Mouse (Mus musculus): ENCODE measurements around the gene Kif1c. TPM values are rescaled to one million over a fixed set of nuclear protein-coding genes. Genes with fewer than 3 reads are reported as not detected.

The Kif1c gene
- total and polyA plus RNA-seq, 2 experiments from 2014 or later, result 1.9 to 31.5 TPM

GRCm38 (mm10) chr11:70666687-70667086, 33.7 kb upstream of the Kif1c start:
- DNase-seq (ENCODE audit: low spot score) (no peak), ATAC-seq (no peak)
- H3K27me3 ChIP-seq (ENCODE audit: insufficient read depth, low read length), result no peaks in the 10 kb centered on the region
- no peak for TF ChIP-seq CTCF (IDR thresholded peaks at IDR 0.05; ENCODE audit: low read depth)
- H3K27ac ChIP-seq, result no peak overlapping the region
- H3K9me3 ChIP-seq (ENCODE audit: low read length), result no peaks in the 10 kb centered on the region
- peaks cover 4% of the 10 kb centered on the region; the same call in 1 of the 2 replicates for H3K4me1 ChIP-seq (ENCODE audit: insufficient read depth, low read length)
- H3K36me3 ChIP-seq (ENCODE audit: insufficient read depth, low read length), result peaks cover 32% of the 10 kb centered on the region
- 97% methylated on average over 8 of the region's 8 CpGs for WGBS
- H3K4me2 ChIP-seq (ENCODE audit: low read depth, low read length), result no peak overlapping the region
- no peak overlapping the region for H3K4me3 ChIP-seq (ENCODE audit: low read length)
- H3K9ac ChIP-seq (replicated peaks; ENCODE audit: low read length), result no peak overlapping the region

GRCm38 (mm10) chr11:70667271-70668150, 32.8 kb upstream of the Kif1c start:
- no peak for ATAC-seq
- no peak for DNase-seq (ENCODE audit: low spot score)
- Histone ChIP-seq H3K9me3 (ENCODE audit: low read length) (no peaks in the 10 kb centered on the region), H3K4me3 (ENCODE audit: low read length) (peak overlapping the region; percentile 58), H3K27me3 (ENCODE audit: insufficient read depth, low read length) (no peaks in the 10 kb centered on the region), H3K4me2 (ENCODE audit: low read depth, low read length) (peak overlapping the region; percentile 88), H3K27ac (peak overlapping the region; percentile 98), H3K9ac (replicated peaks; ENCODE audit: low read length) (peak overlapping the region; percentile 56), H3K4me1 (ENCODE audit: insufficient read depth, low read length) (peaks cover 4% of the 10 kb centered on the region; the same call in 1 of the 2 replicates), H3K36me3 (ENCODE audit: insufficient read depth, low read length) (peaks cover 26% of the 10 kb centered on the region)
- TF ChIP-seq CTCF (IDR thresholded peaks at IDR 0.05; ENCODE audit: low read depth), result no peak
- 79% methylated on average over 14 of the region's 14 CpGs for WGBS

DNA sequence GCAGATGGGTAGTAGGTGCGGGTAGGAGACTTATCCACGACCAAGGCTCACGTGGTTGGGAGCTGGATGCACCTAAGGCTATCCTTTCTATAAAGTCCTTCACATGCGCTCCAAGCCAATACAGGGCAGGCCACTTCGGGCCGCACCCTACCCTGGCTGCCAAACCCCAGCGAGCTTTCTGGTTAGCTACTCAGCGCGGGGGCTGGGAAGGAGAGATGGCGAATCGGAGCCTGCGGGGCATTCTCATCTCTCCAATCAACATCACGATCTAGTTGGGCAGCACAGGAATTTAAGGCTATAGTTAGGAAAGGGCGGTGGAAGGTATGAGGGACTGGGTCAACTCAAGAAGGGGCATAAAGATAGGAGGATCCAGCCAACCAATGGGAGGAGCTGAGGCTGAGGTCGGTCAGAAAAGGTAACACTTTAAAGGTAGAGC, 32.0 kb upstream of the Kif1c start:
- H3K27ac ChIP-seq, result peak overlapping the region; percentile 98
- H3K27me3 ChIP-seq (ENCODE audit: insufficient read depth, low read length), result no peaks in the 10 kb centered on the region
- H3K9ac ChIP-seq (replicated peaks; ENCODE audit: low read length), result peak overlapping the region; percentile 56
- ATAC-seq (no peak), DNase-seq (ENCODE audit: low spot score) (no peak)
- H3K4me1 ChIP-seq (ENCODE audit: insufficient read depth, low read length), result peaks cover 4% of the 10 kb centered on the region; the same call in 1 of the 2 replicates
- H3K4me3 ChIP-seq (ENCODE audit: low read length), result peak overlapping the region; percentile 58
- no peak for TF ChIP-seq CTCF (IDR thresholded peaks at IDR 0.05; ENCODE audit: low read depth)
- no peaks in the 10 kb centered on the region for H3K9me3 ChIP-seq (ENCODE audit: low read length)
- H3K36me3 ChIP-seq (ENCODE audit: insufficient read depth, low read length), result peaks cover 19% of the 10 kb centered on the region
- peak overlapping the region; percentile 88 for H3K4me2 ChIP-seq (ENCODE audit: low read depth, low read length)
- WGBS, result under 1% methylated on average over 15 of the region's 15 CpGs

DNA sequence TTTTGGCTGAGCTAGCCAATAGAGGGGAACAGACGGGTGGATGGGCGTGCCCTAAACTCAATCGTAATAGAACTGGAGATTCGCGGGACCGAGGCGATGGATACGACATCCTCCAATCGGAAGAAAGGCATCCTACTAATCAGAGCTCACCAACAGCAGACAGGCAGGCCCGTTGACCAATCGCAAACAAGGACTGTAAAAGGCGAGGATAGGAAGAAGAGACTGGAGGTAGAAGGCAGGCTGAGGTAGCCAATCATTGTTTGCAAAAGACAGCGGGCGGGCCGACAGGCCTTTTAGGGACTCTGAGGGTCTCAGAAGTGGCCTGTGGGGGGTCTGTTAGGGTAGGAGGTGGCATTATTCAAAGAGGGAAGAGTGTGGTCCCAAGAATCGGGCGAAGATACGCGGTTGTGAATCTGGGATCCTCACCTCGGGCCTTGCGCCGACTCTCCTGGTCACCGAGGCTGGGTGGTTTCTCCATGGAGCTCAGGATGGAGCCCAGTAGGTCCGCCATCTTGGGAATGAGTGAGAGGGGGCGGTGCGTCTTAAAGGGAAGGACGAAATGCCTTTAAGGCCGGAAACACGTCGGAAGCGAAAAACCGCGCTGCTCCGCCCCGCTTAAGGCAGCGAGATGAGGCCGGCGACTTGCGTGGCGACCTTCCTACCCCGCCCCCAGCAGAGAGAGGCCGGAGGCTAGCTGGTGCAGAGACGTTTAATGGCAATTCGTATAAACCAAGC, 31.4 kb upstream of the Kif1c start, which contains the start of gene Spag7:
TSS of gene Spag7 (minus strand) at position 646 of the 735 bp plus-strand sequence.
- Histone ChIP-seq H3K4me3 (ENCODE audit: low read length) (peak within 1 kb of the TSS; percentile 58), H3K4me2 (ENCODE audit: low read depth, low read length) (peak within 1 kb of the TSS; percentile 92), H3K27ac (peak within 1 kb of the TSS; percentile 98), H3K36me3 (ENCODE audit: insufficient read depth, low read length) (peaks cover 14% of the 10 kb centered on the region), H3K4me1 (ENCODE audit: insufficient read depth, low read length) (peaks cover 4% of the 10 kb centered on the region; the same call in 1 of the 2 replicates), H3K27me3 (ENCODE audit: insufficient read depth, low read length) (no peaks in the 10 kb centered on the region), H3K9me3 (ENCODE audit: low read length) (no peaks in the 10 kb centered on the region), H3K9ac (replicated peaks; ENCODE audit: low read length) (peak within 1 kb of the TSS; percentile 73)
- DNase-seq (ENCODE audit: low spot score) (peak; percentile 98), ATAC-seq (peak; percentile 97)
- no peak; the same call in 1 of the 2 replicates for TF ChIP-seq CTCF (IDR thresholded peaks at IDR 0.05; ENCODE audit: low read depth)
- under 1% methylated on average over 43 of the region's 44 CpGs for WGBS

DNA sequence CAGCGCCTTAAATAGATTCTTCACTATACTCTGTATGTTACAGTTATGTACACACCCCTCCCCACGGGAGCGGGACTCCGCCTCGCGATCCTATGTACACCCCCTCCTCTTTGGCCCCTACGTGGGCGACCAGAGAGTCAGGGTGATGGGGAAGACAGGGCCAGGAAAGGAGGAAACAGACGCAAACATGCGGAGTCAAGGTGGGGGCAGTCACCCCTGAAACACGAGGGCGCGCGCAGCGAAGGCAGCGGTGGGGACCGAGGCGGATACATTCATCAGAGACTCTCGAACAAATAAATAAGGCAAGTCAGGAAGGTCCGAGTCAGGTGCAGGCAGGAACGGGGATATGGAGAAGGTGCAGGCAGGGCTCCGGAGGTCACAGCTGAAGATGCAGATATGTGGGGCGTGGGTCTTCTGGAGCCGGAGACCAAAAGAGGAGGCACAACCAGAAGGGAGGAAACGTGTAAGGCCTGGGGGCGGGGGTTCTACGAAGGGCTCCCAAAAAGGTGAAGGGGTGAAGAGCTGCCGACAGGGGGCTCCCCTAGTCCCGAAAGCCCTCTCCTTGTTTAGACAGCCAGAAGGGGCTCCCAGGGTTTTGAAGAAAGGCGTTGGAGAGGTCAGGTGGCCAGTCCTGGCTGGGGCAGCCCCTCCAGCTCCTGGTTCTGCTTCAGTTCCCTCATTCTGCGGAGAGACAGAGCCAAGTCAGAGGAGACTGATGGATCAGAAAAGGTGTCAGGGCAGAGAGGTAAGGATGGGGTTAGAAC, 30.6 kb upstream of the Kif1c start:
- peak; percentile 63 for TF ChIP-seq CTCF (IDR thresholded peaks at IDR 0.05; ENCODE audit: low read depth)
- Histone ChIP-seq H3K9ac (replicated peaks; ENCODE audit: low read length) (peak overlapping the region; percentile 73), H3K4me3 (ENCODE audit: low read length) (peak overlapping the region; percentile 58), H3K4me1 (ENCODE audit: insufficient read depth, low read length) (peaks cover 4% of the 10 kb centered on the region; the same call in 1 of the 2 replicates), H3K27me3 (ENCODE audit: insufficient read depth, low read length) (no peaks in the 10 kb centered on the region), H3K4me2 (ENCODE audit: low read depth, low read length) (peak overlapping the region; percentile 92), H3K9me3 (ENCODE audit: low read length) (no peaks in the 10 kb centered on the region), H3K27ac (peak overlapping the region; percentile 98), H3K36me3 (ENCODE audit: insufficient read depth, low read length) (peaks cover 5% of the 10 kb centered on the region; the same call in 1 of the 2 replicates)
- peak; percentile 83 for DNase-seq (ENCODE audit: low spot score)
- ATAC-seq, result peak; percentile 38
- WGBS, result under 1% methylated on average over 31 of the region's 31 CpGs

DNA sequence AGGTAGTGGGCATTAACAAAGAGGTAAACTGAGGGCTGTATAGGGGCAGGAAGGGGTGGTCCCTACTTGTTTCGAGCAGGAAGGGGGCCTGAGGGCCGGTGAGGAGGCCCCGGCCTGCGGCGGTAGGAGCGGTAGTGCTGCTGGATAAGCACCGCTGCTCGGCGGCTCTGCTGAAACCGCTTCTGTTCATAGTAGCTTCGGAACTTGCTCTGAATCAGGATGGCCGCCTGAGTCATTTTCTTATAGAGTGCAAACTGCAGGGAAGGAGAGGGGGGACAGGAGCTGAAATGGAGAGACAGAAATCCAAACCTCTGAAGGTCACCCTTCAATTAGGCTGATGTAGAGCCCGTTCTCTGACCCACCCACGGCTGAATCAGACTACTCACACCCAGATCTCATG, 29.9 kb upstream of the Kif1c start:
- H3K9ac ChIP-seq (replicated peaks; ENCODE audit: low read length), result peak overlapping the region; percentile 73
- ATAC-seq (no peak), DNase-seq (ENCODE audit: low spot score) (no peak)
- no peak for TF ChIP-seq CTCF (IDR thresholded peaks at IDR 0.05; ENCODE audit: low read depth)
- no peaks in the 10 kb centered on the region for H3K9me3 ChIP-seq (ENCODE audit: low read length)
- H3K4me3 ChIP-seq (ENCODE audit: low read length), result peak overlapping the region; percentile 58
- peaks cover 2% of the 10 kb centered on the region; the same call in 1 of the 2 replicates for H3K36me3 ChIP-seq (ENCODE audit: insufficient read depth, low read length)
- 37% methylated on average over 14 of the region's 14 CpGs for WGBS
- H3K27me3 ChIP-seq (ENCODE audit: insufficient read depth, low read length), result no peaks in the 10 kb centered on the region
- peak overlapping the region; percentile 92 for H3K4me2 ChIP-seq (ENCODE audit: low read depth, low read length)
- H3K27ac ChIP-seq, result peak overlapping the region; percentile 98
- H3K4me1 ChIP-seq (ENCODE audit: insufficient read depth, low read length), result peaks cover 4% of the 10 kb centered on the region; the same call in 1 of the 2 replicates

All from hindbrain, postnatal 0 days (tissue).